Mouse (Mus musculus): ENCODE measurements around the gene Ndel1.

The Ndel1 gene

GRCm38 (mm10) chr11:68878811-68879210 lies 7.2 kb upstream of the Ndel1 start:
- CTCF ChIA-PET, result interaction anchor here (0.6 to 1.3 kb wide), 6 partner anchors 13 to 447 kb away, joined by 3 to 14 read pairs (median 4); no protein-coding TSS in a partner anchor
- POLR2A ChIA-PET, result interaction anchor here in 2 of 4 experiments (0.6 to 2.0 kb wide), 9 partner anchors 9 to 398 kb away, joined by 3 to 7 read pairs (median 4); partner anchors contain the start of gene Slc25a35 (in 1 of the 2)

GRCm38 (mm10) chr11:68874841-68875240 lies 3.2 kb upstream of the Ndel1 start:
- ChIA-PET CTCF (interaction anchor here (0.6 to 2.9 kb wide), 47 partner anchors 8 to 604 kb away, joined by 3 to 22 read pairs (median 4); partner anchors contain the start of genes Rnf222 (in 2 of the 4), Per1 (in 1 of the 4) and Pik3r5 (in 1 of the 4)), POLR2A (interaction anchor here (0.5 to 2.3 kb wide), 18 partner anchors 9 to 289 kb away, joined by 3 to 15 read pairs (median 4); partner anchors contain the start of genes Myh10 (in 1 of the 4) and Rangrf (in 1 of the 4))

- ChIA-PET POLR2A (interaction anchor here (0.6 to 6.9 kb wide), 19 partner anchors 9 to 487 kb away, joined by 3 to 42 read pairs (median 4); no protein-coding TSS in a partner anchor), CTCF (interaction anchor here in 2 of 4 experiments (0.7 to 1.3 kb wide), 5 partner anchors 30 to 1296 kb away, joined by 3 to 7 read pairs (median 3); partner anchors contain the start of gene Myh10 (in 1 of the 2))
Observed at GRCm38 (mm10) chr11:68871277-68871676, 381 bp downstream of the Ndel1 start.

GRCm38 (mm10) chr11:68864544-68865189 lies 7.0 kb downstream of the Ndel1 start:
- CTCF ChIA-PET, result interaction anchor here in 2 of 4 experiments (0.7 to 1.0 kb wide), 2 partner anchors 10 kb away, joined by 3 read pairs; no protein-coding TSS in a partner anchor

GRCm38 (mm10) chr11:68863631-68864091 lies 8.0 kb downstream of the Ndel1 start:
- ChIA-PET CTCF (no interaction called here), POLR2A (interaction anchor here in 1 of 4 experiments (4.0 kb wide), 1 partner anchor 11 kb away, joined by 18 read pairs; no protein-coding TSS in a partner anchor)

More at GRCm38 (mm10) chr11:68864544-68865189, 7.0 kb downstream of the Ndel1 start:
- POLR2A ChIA-PET, result interaction anchor here (0.5 to 4.0 kb wide), 4 partner anchors 12 to 667 kb away, joined by 3 to 18 read pairs (median 6); no protein-coding TSS in a partner anchor

- POLR2A ChIA-PET, result interaction anchor here in 1 of 4 experiments (2.8 kb wide), 1 partner anchor 10 kb away, joined by 10 read pairs; no protein-coding TSS in a partner anchor
- CTCF ChIA-PET, result interaction anchor here in 1 of 4 experiments (0.6 kb wide), 1 partner anchor 277 kb away, joined by 3 read pairs; no protein-coding TSS in a partner anchor
Observed at GRCm38 (mm10) chr11:68862260-68862659, 9.4 kb downstream of the Ndel1 start.

GRCm38 (mm10) chr11:68859943-68860593 lies 11.6 kb downstream of the Ndel1 start:
- POLR2A ChIA-PET, result interaction anchor here in 2 of 4 experiments (0.8 to 2.2 kb wide), 7 partner anchors 12 to 168 kb away, joined by 3 to 7 read pairs (median 5); partner anchors contain the start of genes Ndel1 (in 2 of the 2) and Myh10 (in 1 of the 2)
- CTCF ChIA-PET, result interaction anchor here (0.6 to 1.8 kb wide), 6 partner anchors 15 to 300 kb away, joined by 3 to 12 read pairs (median 4); no protein-coding TSS in a partner anchor

- ChIA-PET POLR2A (interaction anchor here in 1 of 4 experiments (0.9 to 1.3 kb wide), 2 partner anchors 15 to 48 kb away, joined by 3 read pairs; no protein-coding TSS in a partner anchor), CTCF (no interaction called here)
Observed at GRCm38 (mm10) chr11:68857329-68857728, 14.3 kb downstream of the Ndel1 start.

- ChIA-PET POLR2A (interaction anchor here in 2 of 4 experiments (1.7 to 5.7 kb wide), 7 partner anchors 10 to 109 kb away, joined by 5 to 52 read pairs (median 18); partner anchors contain the start of gene Ndel1 (in 1 of the 2)), CTCF (interaction anchor here in 1 of 4 experiments (0.6 kb wide), 1 partner anchor 126 kb away, joined by 3 read pairs; no protein-coding TSS in a partner anchor)
Observed at GRCm38 (mm10) chr11:68854621-68855020, 17.0 kb downstream of the Ndel1 start.

GRCm38 (mm10) chr11:68853611-68854401 lies 17.9 kb downstream of the Ndel1 start:
- POLR2A ChIA-PET, result interaction anchor here (0.6 to 5.7 kb wide), 60 partner anchors 8 to 565 kb away, joined by 3 to 52 read pairs (median 6); partner anchors contain the start of genes Myh10 (in 3 of the 4), Ndel1 (in 3 of the 4), Slc25a35 (in 2 of the 4) and Borcs6 (in 1 of the 4)
- CTCF ChIA-PET, result interaction anchor here in 2 of 4 experiments (0.9 to 1.5 kb wide), 7 partner anchors 21 to 129 kb away, joined by 3 to 8 read pairs (median 5); no protein-coding TSS in a partner anchor

GRCm38 (mm10) chr11:68852932-68853409 lies 18.7 kb downstream of the Ndel1 start:
- POLR2A ChIA-PET, result interaction anchor here (0.6 to 5.7 kb wide), 89 partner anchors 8 to 566 kb away, joined by 3 to 52 read pairs (median 5); partner anchors contain the start of genes Ndel1 (in 4 of the 4), Myh10 (in 3 of the 4), Slc25a35 (in 2 of the 4) and Borcs6 (in 1 of the 4)

GRCm38 (mm10) chr11:68852486-68852901 lies 19.2 kb downstream of the Ndel1 start:
- POLR2A ChIA-PET, result interaction anchor here (0.5 to 5.7 kb wide), 84 partner anchors 8 to 566 kb away, joined by 3 to 52 read pairs (median 5); partner anchors contain the start of genes Ndel1 (in 4 of the 4), Myh10 (in 2 of the 4), Slc25a35 (in 2 of the 4) and Borcs6 (in 1 of the 4)

More at GRCm38 (mm10) chr11:68852932-68853409, 18.7 kb downstream of the Ndel1 start:
- CTCF ChIA-PET, result interaction anchor here in 3 of 4 experiments (0.5 to 1.5 kb wide), 10 partner anchors 22 to 368 kb away, joined by 3 to 8 read pairs (median 5); no protein-coding TSS in a partner anchor

GRCm38 (mm10) chr11:68851644-68852485 lies 19.8 kb downstream of the Ndel1 start:
- CTCF ChIA-PET, result interaction anchor here in 2 of 4 experiments (0.7 to 1.5 kb wide), 4 partner anchors 12 to 305 kb away, joined by 3 to 8 read pairs (median 4); partner anchors contain the start of gene Alox12b (in 1 of the 2)
- POLR2A ChIA-PET, result interaction anchor here (0.5 to 5.7 kb wide), 54 partner anchors 8 to 419 kb away, joined by 3 to 52 read pairs (median 7); partner anchors contain the start of genes Ndel1 (in 3 of the 4) and Myh10 (in 1 of the 4)

More at GRCm38 (mm10) chr11:68852486-68852901, 19.2 kb downstream of the Ndel1 start:
- CTCF ChIA-PET, result interaction anchor here in 3 of 4 experiments (0.5 to 1.5 kb wide), 10 partner anchors 13 to 368 kb away, joined by 3 to 8 read pairs (median 5); no protein-coding TSS in a partner anchor

GRCm38 (mm10) chr11:68850862-68851261 lies 20.8 kb downstream of the Ndel1 start:
- ChIA-PET POLR2A (interaction anchor here in 2 of 4 experiments (0.6 to 5.7 kb wide), 23 partner anchors 8 to 213 kb away, joined by 3 to 52 read pairs (median 6); partner anchors contain the start of genes Ndel1 (in 2 of the 2) and Myh10 (in 1 of the 2)), CTCF (interaction anchor here in 1 of 4 experiments (0.9 kb wide), 1 partner anchor 24 kb away, joined by 3 read pairs; no protein-coding TSS in a partner anchor)

GRCm38 (mm10) chr11:68839606-68840005 lies 32.1 kb downstream of the Ndel1 start:
- ChIA-PET CTCF (interaction anchor here in 3 of 4 experiments (0.5 to 1.0 kb wide), 5 partner anchors 12 to 182 kb away, joined by 3 to 6 read pairs (median 3); no protein-coding TSS in a partner anchor), POLR2A (interaction anchor here in 3 of 4 experiments (0.6 to 4.8 kb wide), 11 partner anchors 9 to 664 kb away, joined by 3 to 36 read pairs (median 3); partner anchors contain the start of gene Myh10 (in 1 of the 3))
